Mouse (Mus musculus): ENCODE measurements around the gene Tbc1d22a. TPM values are rescaled to one million over a fixed set of nuclear protein-coding genes. Genes with fewer than 3 reads are reported as not detected.

The Tbc1d22a gene
- total RNA-seq, 2 experiments from 2014 or later = 12.5 to 13.0 TPM

DNA sequence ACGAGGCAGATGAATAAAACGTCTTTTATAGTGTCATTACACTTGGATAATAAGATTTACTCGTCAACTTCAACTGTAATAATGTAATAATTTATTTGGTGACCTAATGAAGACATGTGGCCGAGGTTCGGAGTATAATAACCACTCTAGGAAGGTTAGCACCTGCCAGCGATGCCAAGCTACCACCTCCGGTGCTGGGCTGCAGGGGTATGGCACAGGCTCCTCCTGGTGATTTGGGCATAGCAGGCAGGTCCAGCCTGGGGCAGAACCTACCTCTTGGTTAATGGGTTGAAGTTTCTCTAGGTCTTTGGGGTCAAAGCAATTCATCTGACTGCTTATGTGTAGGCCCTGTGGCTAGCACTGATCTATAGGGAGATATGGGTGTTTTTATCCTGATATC is 296.9 kb downstream of the Tbc1d22a start:
- no peak for ATAC-seq (replicated peaks; ENCODE audit: low FRiP score, low TSS enrichment, poor library complexity, severe bottlenecking)

GRCm38 (mm10) chr15:86513336-86513735 is 299.1 kb downstream of the Tbc1d22a start:
- no peak for ATAC-seq (replicated peaks; ENCODE audit: low FRiP score, low TSS enrichment, poor library complexity, severe bottlenecking)

GRCm38 (mm10) chr15:86520201-86520600 is 305.9 kb downstream of the Tbc1d22a start:
- no peak for ATAC-seq (replicated peaks; ENCODE audit: low FRiP score, low TSS enrichment, poor library complexity, severe bottlenecking)

DNA sequence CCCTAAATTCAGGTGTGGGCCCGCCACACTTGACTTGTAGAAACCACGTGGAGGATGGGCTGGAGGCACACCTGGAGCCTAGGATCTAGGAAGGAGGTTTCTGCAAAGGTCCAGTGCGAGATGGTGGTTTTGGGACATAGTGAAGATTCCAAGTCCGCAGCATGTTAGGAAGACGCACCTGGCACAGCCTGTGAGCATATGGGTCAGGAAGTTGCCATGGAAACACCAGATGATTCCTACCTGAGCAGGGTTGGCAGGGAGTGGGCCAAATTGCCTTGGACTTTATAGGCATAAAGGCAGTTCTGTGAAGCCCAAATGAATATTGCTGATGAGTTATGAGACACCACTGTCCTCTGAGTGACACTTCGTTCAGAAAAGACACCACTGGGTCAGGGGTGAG is 321.1 kb downstream of the Tbc1d22a start:
- ATAC-seq (replicated peaks; ENCODE audit: low FRiP score, low TSS enrichment, poor library complexity, severe bottlenecking) = no peak

GRCm38 (mm10) chr15:86542371-86542770 is 328.1 kb downstream of the Tbc1d22a start:
- no peak for ATAC-seq (replicated peaks; ENCODE audit: low FRiP score, low TSS enrichment, poor library complexity, severe bottlenecking)

DNA sequence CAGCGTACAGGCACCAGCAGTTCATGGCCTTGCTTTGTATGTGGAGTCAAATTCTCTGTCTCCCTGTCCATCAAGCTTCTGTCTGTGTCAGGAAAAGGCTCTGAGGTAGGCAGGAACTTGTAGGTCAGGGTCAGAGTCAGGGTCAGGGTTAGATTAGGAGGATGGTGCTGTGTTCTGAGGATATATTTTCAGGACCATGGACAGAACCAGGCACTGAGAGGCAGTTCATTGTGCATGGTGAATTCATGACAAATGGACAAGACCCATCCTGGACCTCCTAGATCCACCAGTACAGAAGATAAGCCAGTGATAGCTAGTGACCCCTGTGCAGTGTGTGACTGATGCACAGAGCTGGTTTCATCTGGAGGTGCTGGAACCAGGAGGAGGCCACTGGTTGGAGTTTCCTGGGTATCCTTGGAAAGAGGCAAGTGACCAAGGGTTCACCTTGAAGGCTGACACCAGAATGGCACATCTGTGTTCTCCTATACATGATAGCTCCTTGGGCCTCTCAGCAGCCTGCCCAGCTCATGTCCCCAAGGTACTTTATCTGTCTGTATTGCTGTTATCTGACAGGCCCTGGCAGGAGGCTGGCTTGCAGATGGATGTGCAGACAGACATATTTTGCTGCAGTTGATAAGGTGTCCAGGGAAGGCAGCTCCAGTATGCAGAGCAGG is 330.0 kb downstream of the Tbc1d22a start:
- ATAC-seq (replicated peaks; ENCODE audit: low FRiP score, low TSS enrichment, poor library complexity, severe bottlenecking) = no peak

Other genes starting within 250 kb of the Tbc1d22a start
- 3.8 and 7.5 TPM in 2 replicates for gene Celsr1, start 180.7 kb upstream of the Tbc1d22a start, total RNA-seq (2014; fragmentation: Nextera tagmentation)
- 1.3 and 9.0 TPM in 2 replicates for gene Celsr1, start 180.7 kb upstream of the Tbc1d22a start, total RNA-seq (2017)
- gene Gramd4, start 156.8 kb upstream of the Tbc1d22a start, total RNA-seq (2014; fragmentation: Nextera tagmentation) = 24.9 and 41.8 TPM in 2 replicates
- 35.8 and 52.4 TPM in 2 replicates for gene Gramd4, start 156.8 kb upstream of the Tbc1d22a start, total RNA-seq (2017)
- 5.6 and 7.1 TPM in 2 replicates for gene Cerk, start 28.3 kb upstream of the Tbc1d22a start, total RNA-seq (2014; fragmentation: Nextera tagmentation)
- 3.5 and 6.1 TPM in 2 replicates for gene Cerk, start 28.3 kb upstream of the Tbc1d22a start, total RNA-seq (2017)